Mouse (Mus musculus): ENCODE measurements around the gene Dapk3. TPM values are rescaled to one million over a fixed set of nuclear protein-coding genes. Genes with fewer than 3 reads are reported as not detected.
A peak's percentile ranks its signal among the peaks of the same experiment; 100 is the strongest.

The Dapk3 gene
- polyA plus RNA-seq, 1 experiment from 2014 or later, result 32.4 TPM

DNA sequence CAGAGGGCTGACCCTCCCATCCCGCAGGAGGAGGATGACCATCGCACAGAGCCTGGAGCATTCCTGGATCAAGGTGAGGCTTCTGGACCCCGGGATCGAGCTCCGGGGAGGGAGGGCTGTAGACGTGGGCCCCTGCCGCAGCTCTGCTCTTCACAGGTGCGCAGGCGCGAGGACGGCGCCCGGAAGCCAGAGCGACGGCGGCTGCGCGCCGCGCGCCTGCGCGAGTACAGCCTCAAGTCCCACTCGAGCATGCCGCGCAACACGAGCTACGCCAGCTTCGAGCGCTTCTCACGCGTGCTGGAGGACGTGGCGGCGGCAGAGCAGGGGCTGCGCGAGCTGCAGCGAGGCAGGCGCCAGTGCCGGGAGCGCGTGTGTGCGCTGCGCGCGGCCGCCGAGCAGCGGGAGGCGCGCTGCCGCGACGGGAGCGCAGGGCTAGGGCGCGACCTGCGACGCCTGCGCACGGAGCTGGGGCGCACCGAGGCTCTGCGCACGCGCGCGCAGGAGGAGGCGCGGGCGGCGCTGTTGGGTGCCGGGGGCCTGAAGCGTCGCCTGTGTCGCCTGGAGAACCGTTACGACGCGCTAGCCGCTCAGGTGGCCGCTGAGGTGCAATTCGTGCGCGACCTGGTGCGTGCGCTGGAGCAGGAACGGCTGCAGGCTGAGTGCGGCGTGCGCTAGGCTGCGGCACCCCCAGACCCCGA lies 9.6 kb downstream of the Dapk3 start:
- ATAC-seq (ENCODE audit: insufficient read depth, low FRiP score), result peak; percentile 86
- WGBS, result under 1% methylated on average over 84 of the region's 93 CpGs

DNA sequence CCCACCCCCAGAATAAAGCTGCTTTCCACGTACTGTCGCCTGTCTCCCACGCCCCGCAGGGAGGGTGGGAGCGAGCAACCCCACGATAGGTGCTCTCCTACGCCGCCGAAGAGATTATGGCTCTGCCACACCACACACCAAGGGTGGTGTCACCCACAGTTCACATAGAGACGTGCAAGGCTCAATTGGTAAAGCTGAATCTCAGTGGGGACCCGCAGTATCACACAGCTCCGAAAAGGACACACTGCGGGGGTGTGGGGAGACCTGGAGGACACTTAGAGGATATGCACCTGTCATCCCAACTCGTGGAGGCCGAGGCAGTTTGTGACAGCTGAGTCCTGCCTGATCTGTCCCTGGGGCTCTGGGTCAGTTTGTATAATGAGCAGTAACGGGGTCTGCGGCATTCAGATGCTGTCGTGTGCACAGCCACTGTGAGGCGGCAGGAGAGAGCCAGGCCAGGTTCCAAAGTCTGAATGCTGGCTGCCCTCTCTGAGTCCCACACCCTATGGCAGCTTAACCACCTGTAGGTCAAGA lies 10.2 kb downstream of the Dapk3 start:
- peak overlapping the region; percentile 65 for H3K4me3 ChIP-seq (replicated peaks; ENCODE audit: low read length)
- H3K9me3 ChIP-seq (replicated peaks; ENCODE audit: control insufficient read depth, low read length), result no peaks in the 10 kb centered on the region
- H3K36me3 ChIP-seq (ENCODE audit: control insufficient read depth, insufficient read depth, low read length), result 0 out of 2 replicates have a peak, but pooled peaks cover 10% of the 10 kb centered on the region
- WGBS, result 4% methylated on average over 19 of the region's 19 CpGs
- peaks cover 32% of the 10 kb centered on the region for H3K4me1 ChIP-seq (ENCODE audit: control insufficient read depth, insufficient read depth, low read length)
- H3K27me3 ChIP-seq (ENCODE audit: control insufficient read depth, insufficient read depth, low read length), result peaks cover 6% of the 10 kb centered on the region
- peak overlapping the region; percentile 92 for H3K27ac ChIP-seq (ENCODE audit: low read length)
- ATAC-seq (ENCODE audit: insufficient read depth, low FRiP score), result peak; percentile 2; the same call in 1 of the 2 replicates
- peak overlapping the region; percentile 98 for H3K4me2 ChIP-seq (ENCODE audit: low read depth, low read length)
- H3K9ac ChIP-seq (ENCODE audit: low read length), result peak overlapping the region; percentile 93

More for the DNA sequence above, 9.6 kb downstream of the Dapk3 start:
- Histone ChIP-seq H3K4me1 (ENCODE audit: control insufficient read depth, insufficient read depth, low read length) (peaks cover 32% of the 10 kb centered on the region), H3K9ac (ENCODE audit: low read length) (peak overlapping the region; percentile 93), H3K27me3 (ENCODE audit: control insufficient read depth, insufficient read depth, low read length) (peaks cover 6% of the 10 kb centered on the region), H3K9me3 (replicated peaks; ENCODE audit: control insufficient read depth, low read length) (no peaks in the 10 kb centered on the region), H3K27ac (ENCODE audit: low read length) (peak overlapping the region; percentile 92), H3K4me3 (replicated peaks; ENCODE audit: low read length) (peak overlapping the region; percentile 65), H3K36me3 (ENCODE audit: control insufficient read depth, insufficient read depth, low read length) (0 out of 2 replicates have a peak, but pooled peaks cover 10% of the 10 kb centered on the region), H3K4me2 (ENCODE audit: low read depth, low read length) (peak overlapping the region; percentile 98)

DNA sequence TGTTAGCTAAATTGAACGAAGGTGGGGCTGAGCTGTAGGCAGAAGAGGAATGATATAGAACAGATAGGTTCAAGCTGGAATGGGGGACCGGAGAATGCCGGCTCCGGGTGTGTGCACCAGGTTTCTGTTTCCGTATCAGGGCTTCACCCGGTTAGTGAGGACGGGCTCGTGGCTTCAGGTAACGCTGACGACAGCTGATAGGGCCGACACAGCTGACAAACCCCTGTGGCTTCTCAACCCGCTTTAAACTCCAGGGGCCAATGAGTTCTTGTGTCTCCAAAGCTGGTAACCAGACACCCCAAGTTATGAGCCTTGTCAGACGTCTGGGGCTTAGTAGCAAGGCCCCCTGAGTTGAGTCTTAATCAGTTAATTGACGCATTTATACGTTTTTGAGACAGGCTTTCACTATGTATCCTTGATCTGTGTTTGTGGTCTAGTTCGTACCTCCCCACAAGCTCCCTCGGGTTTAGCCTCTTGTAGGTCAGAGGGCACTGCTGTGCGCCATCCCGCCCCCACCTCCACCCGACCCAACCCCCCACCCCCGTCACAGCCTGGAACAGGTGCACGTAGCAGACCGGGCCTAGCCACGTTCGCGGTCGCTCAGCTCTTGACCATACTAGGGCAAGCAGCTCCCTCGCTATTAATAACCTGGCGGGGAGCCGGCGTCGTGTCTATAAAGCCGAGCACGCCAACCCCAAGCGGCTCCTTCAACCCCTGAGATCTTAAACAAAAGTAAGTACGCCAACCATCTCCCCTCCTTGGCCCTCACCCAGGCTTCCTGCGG lies 11.4 kb downstream of the Dapk3 start:
- ATAC-seq (ENCODE audit: insufficient read depth, low FRiP score), result peak; percentile 17; the same call in 1 of the 2 replicates
- peak overlapping the region; percentile 45 for H3K4me2 ChIP-seq (ENCODE audit: low read depth, low read length)
- 0 out of 2 replicates have a peak, but pooled peaks cover 6% of the 10 kb centered on the region for H3K36me3 ChIP-seq (ENCODE audit: control insufficient read depth, insufficient read depth, low read length)
- peaks cover 11% of the 10 kb centered on the region for H3K27me3 ChIP-seq (ENCODE audit: control insufficient read depth, insufficient read depth, low read length)
- WGBS, result 11% methylated on average over 37 of the region's 37 CpGs
- H3K4me3 ChIP-seq (replicated peaks; ENCODE audit: low read length), result peak overlapping the region; percentile 16
- H3K27ac ChIP-seq (ENCODE audit: low read length), result peak overlapping the region; percentile 86
- no peaks in the 10 kb centered on the region for H3K9me3 ChIP-seq (replicated peaks; ENCODE audit: control insufficient read depth, low read length)
- H3K9ac ChIP-seq (ENCODE audit: low read length), result peak overlapping the region; percentile 66
- H3K4me1 ChIP-seq (ENCODE audit: control insufficient read depth, insufficient read depth, low read length), result peaks cover 32% of the 10 kb centered on the region

DNA sequence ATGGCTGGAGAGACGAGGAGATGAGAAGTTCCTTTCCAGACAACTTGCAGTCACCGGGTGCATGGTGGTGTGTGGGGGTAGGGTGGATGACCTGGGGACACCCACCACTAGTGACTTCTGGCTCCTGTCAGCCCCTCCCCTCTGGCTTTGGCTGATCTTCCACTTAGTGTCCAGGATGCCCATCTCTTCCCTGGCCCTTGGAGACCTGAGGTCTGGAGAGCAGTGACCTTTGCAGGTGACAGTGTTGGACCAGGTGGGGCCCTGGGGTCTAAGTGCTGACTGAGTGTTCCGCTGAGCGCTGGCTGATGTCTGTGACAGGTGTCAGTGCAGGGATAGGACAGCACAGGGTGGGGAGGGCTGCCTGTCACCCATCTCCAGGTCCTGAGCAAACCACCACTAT lies 12.5 kb downstream of the Dapk3 start:
- ATAC-seq (ENCODE audit: insufficient read depth, low FRiP score), result no peak
- Histone ChIP-seq H3K4me1 (ENCODE audit: control insufficient read depth, insufficient read depth, low read length) (peaks cover 32% of the 10 kb centered on the region), H3K36me3 (ENCODE audit: control insufficient read depth, insufficient read depth, low read length) (0 out of 2 replicates have a peak, but pooled peaks cover 6% of the 10 kb centered on the region), H3K27me3 (ENCODE audit: control insufficient read depth, insufficient read depth, low read length) (peaks cover 13% of the 10 kb centered on the region), H3K4me2 (ENCODE audit: low read depth, low read length) (peak overlapping the region; percentile 45), H3K9ac (ENCODE audit: low read length) (peak overlapping the region; percentile 66), H3K27ac (ENCODE audit: low read length) (peak overlapping the region; percentile 86), H3K4me3 (replicated peaks; ENCODE audit: low read length) (peak overlapping the region; percentile 16), H3K9me3 (replicated peaks; ENCODE audit: control insufficient read depth, low read length) (no peaks in the 10 kb centered on the region)
- 58% methylated on average over 4 of the region's 4 CpGs for WGBS

DNA sequence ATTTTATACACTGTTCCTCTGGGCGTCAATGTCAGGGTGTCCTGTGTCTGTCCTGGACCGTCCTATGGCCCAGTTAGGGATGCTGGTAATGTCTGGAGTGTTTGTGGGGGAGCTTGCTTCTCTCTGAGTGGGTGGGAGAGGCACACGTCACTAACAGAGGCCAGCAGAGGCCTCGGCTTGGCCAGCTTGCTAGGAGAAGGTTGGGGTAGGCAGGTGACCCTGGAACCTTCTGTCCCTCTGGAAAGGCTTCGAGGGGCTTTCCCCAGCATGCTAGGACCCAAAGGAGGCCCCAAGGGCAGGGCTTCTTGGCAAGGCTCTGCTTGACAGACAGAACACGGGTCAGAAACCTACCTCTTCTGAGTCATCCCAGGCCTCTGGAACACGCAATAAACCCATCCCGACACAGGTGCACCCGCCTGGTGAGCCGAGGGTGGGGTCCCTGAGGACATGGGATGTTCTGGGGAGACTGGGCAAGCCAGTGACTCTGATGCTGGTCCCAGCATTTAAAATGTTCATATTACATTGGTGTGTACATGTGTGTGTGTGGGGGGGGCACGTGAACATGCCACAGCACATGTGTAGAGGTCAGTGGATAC lies 13.8 kb downstream of the Dapk3 start:
- WGBS, result 67% methylated on average over 11 of the region's 11 CpGs
- Histone ChIP-seq H3K27ac (ENCODE audit: low read length) (0 out of 2 replicates have a peak overlapping the region, but pooled peaks have one; percentile 24), H3K36me3 (ENCODE audit: control insufficient read depth, insufficient read depth, low read length) (no peaks in the 10 kb centered on the region), H3K4me1 (ENCODE audit: control insufficient read depth, insufficient read depth, low read length) (peaks cover 24% of the 10 kb centered on the region), H3K4me3 (replicated peaks; ENCODE audit: low read length) (no peak overlapping the region), H3K9ac (ENCODE audit: low read length) (no peak overlapping the region), H3K27me3 (ENCODE audit: control insufficient read depth, insufficient read depth, low read length) (peaks cover 13% of the 10 kb centered on the region), H3K9me3 (replicated peaks; ENCODE audit: control insufficient read depth, low read length) (no peaks in the 10 kb centered on the region), H3K4me2 (ENCODE audit: low read depth, low read length) (no peak overlapping the region)
- no peak for ATAC-seq (ENCODE audit: insufficient read depth, low FRiP score)

DNA sequence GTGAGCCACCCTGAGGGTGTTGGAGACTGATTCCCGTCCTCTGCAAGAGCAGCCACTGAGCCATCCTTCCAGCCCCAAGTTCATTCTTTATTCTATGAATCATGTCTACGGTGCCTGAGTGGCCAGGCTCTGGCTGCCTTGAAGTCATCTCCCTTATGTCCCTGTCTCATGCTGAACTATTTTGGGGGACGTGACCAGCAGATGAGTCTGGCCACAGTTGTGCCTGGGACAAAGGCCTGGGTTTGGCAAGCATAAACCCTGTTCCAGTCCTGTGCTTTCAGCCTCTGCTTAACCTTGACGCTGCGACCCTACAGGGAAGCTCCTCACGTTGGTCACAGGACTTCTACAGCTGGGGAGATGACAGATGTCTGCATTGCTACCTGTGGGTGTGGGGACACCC lies 14.5 kb downstream of the Dapk3 start:
- Histone ChIP-seq H3K9me3 (replicated peaks; ENCODE audit: control insufficient read depth, low read length) (no peaks in the 10 kb centered on the region), H3K9ac (ENCODE audit: low read length) (no peak overlapping the region), H3K27ac (ENCODE audit: low read length) (no peak overlapping the region), H3K4me3 (replicated peaks; ENCODE audit: low read length) (no peak overlapping the region), H3K27me3 (ENCODE audit: control insufficient read depth, insufficient read depth, low read length) (peaks cover 13% of the 10 kb centered on the region), H3K36me3 (ENCODE audit: control insufficient read depth, insufficient read depth, low read length) (no peaks in the 10 kb centered on the region), H3K4me2 (ENCODE audit: low read depth, low read length) (no peak overlapping the region), H3K4me1 (ENCODE audit: control insufficient read depth, insufficient read depth, low read length) (peaks cover 21% of the 10 kb centered on the region)
- no peak for ATAC-seq (ENCODE audit: insufficient read depth, low FRiP score)
- 52% methylated on average over 6 of the region's 6 CpGs for WGBS

DNA sequence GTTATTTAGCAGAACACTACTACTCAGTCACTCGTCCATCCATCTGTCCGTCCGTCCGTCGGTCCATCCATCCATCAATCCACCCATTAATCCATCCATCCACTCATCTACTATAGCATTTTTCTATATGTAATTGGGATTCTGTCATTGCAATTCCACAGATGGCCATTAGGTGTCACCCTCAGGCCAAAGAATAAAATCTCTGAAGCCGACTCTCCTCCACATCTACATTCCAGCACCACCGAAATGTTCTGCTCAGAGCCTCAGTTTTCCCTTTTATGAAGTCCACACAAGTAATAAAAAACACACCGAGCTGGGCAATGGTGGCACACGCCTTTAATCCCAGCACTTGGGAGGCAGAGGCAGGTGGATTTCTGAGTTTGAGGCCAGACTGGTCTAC lies 15.4 kb downstream of the Dapk3 start:
- H3K36me3 ChIP-seq (ENCODE audit: control insufficient read depth, insufficient read depth, low read length), result no peaks in the 10 kb centered on the region
- 1% methylated on average over 9 of the region's 9 CpGs for WGBS
- H3K9ac ChIP-seq (ENCODE audit: low read length), result no peak overlapping the region
- no peak overlapping the region for H3K4me2 ChIP-seq (ENCODE audit: low read depth, low read length)
- ATAC-seq (ENCODE audit: insufficient read depth, low FRiP score), result no peak
- no peak overlapping the region for H3K27ac ChIP-seq (ENCODE audit: low read length)
- no peak overlapping the region for H3K4me3 ChIP-seq (replicated peaks; ENCODE audit: low read length)
- H3K4me1 ChIP-seq (ENCODE audit: control insufficient read depth, insufficient read depth, low read length), result peaks cover 18% of the 10 kb centered on the region
- H3K27me3 ChIP-seq (ENCODE audit: control insufficient read depth, insufficient read depth, low read length), result peaks cover 13% of the 10 kb centered on the region
- no peaks in the 10 kb centered on the region for H3K9me3 ChIP-seq (replicated peaks; ENCODE audit: control insufficient read depth, low read length)

DNA sequence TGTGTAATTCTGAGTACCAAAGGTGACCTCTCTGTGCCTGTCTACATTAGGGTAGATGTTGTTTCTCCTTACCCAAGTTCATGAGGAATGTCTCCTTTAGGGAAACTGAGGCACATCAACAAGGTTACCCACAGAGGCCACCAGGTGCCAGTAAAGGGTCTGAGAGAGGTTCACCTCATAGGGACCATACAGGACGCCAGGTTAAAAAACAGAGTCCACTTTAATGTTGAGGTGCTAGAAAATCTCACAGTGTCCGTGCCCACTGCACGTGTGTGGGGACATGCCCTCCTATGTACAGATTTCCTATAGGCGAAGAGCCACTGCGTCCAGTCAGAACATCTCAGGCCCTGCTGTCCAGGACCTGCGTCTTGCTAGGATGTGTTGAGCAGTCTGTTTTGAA lies 16.2 kb downstream of the Dapk3 start:
- no peak overlapping the region for H3K9ac ChIP-seq (ENCODE audit: low read length)
- H3K9me3 ChIP-seq (replicated peaks; ENCODE audit: control insufficient read depth, low read length), result no peaks in the 10 kb centered on the region
- WGBS, result 85% methylated on average over 6 of the region's 6 CpGs
- no peak for ATAC-seq (ENCODE audit: insufficient read depth, low FRiP score)
- no peaks in the 10 kb centered on the region for H3K36me3 ChIP-seq (ENCODE audit: control insufficient read depth, insufficient read depth, low read length)
- peaks cover 13% of the 10 kb centered on the region for H3K4me1 ChIP-seq (ENCODE audit: control insufficient read depth, insufficient read depth, low read length)
- H3K27ac ChIP-seq (ENCODE audit: low read length), result no peak overlapping the region
- H3K27me3 ChIP-seq (ENCODE audit: control insufficient read depth, insufficient read depth, low read length), result peaks cover 13% of the 10 kb centered on the region
- no peak overlapping the region for H3K4me3 ChIP-seq (replicated peaks; ENCODE audit: low read length)
- H3K4me2 ChIP-seq (ENCODE audit: low read depth, low read length), result no peak overlapping the region
